In genomic region chr16:90810716-90811256, GRCm38 (mm10) we compare ENCODE assay signal across 8 mouse cellular contexts. TPM values are rescaled to one million over a fixed set of nuclear protein-coding genes. Genes with fewer than 3 reads are reported as not detected.
DNase-seq lines count a peak whose midpoint lies in the region; ATAC-seq and TF ChIP-seq lines count a peak whose summit lies in the region.

No protein-coding gene starts in this region.

- no peak overlapping the region for H3K9ac ChIP-seq in liver, adult 2 months (ENCODE audit: low read depth, low read length)
- H3K9ac ChIP-seq in embryonic facial prominence, embryonic 13.5 days = peak overlapping the region; percentile 72
- peak overlapping the region; percentile 53 for H3K9ac ChIP-seq in hindbrain, postnatal 0 days (replicated peaks; ENCODE audit: low read length)
- H3K9ac ChIP-seq in midbrain, postnatal 0 days (replicated peaks; ENCODE audit: low read length, poor library complexity, severe bottlenecking) = peak overlapping the region; percentile 48

- H3K9me3 ChIP-seq in embryonic facial prominence, embryonic 13.5 days = no peaks in the 10 kb centered on the region
- H3K9me3 ChIP-seq in hindbrain, postnatal 0 days (ENCODE audit: low read length) = no peaks in the 10 kb centered on the region
- no peaks in the 10 kb centered on the region for H3K9me3 ChIP-seq in midbrain, postnatal 0 days (ENCODE audit: low read length)

- H3K36me3 ChIP-seq in liver, adult 2 months (ENCODE audit: control insufficient read depth, insufficient read depth, low read length) = no peaks in the 10 kb centered on the region
- H3K36me3 ChIP-seq in embryonic facial prominence, embryonic 13.5 days = no peaks in the 10 kb centered on the region
- no peaks in the 10 kb centered on the region for H3K36me3 ChIP-seq in hindbrain, postnatal 0 days (ENCODE audit: insufficient read depth, low read length)
- H3K36me3 ChIP-seq in midbrain, postnatal 0 days (ENCODE audit: insufficient read depth, low read length) = peaks cover 2% of the 10 kb centered on the region; the same call in 1 of the 2 replicates

- TF ChIP-seq POLR2A in liver, adult 2 months (IDR thresholded peaks at IDR 0.05; ENCODE audit: extremely low read depth, insufficient read depth, low read length) = no peak

- H3K79me2 ChIP-seq in liver, adult 2 months (ENCODE audit: control insufficient read depth, insufficient read depth, low read length) = no peaks in the 10 kb centered on the region

- intact Hi-C loops in gastrocnemius, postnatal 14 days (cut with DNase I; ENCODE audit: low total_unique reads) = no loop called here

- 58% methylated on average over 11 of the region's 11 CpGs for WGBS in liver, adult 2 months
- WGBS in embryonic facial prominence, embryonic 13.5 days = 45% methylated on average over 11 of the region's 11 CpGs
- WGBS in hindbrain, postnatal 0 days = 44% methylated on average over 11 of the region's 11 CpGs
- WGBS in midbrain, postnatal 0 days = 31% methylated on average over 11 of the region's 11 CpGs

- H3K4me2 ChIP-seq in embryonic facial prominence, embryonic 13.5 days = peak overlapping the region; percentile 71
- peak overlapping the region; percentile 87 for H3K4me2 ChIP-seq in hindbrain, postnatal 0 days (ENCODE audit: low read depth, low read length)
- H3K4me2 ChIP-seq in midbrain, postnatal 0 days (ENCODE audit: low read depth, low read length, poor library complexity, severe bottlenecking) = peak overlapping the region; percentile 85

- ATAC-seq in embryonic facial prominence, embryonic 13.5 days (ENCODE audit: insufficient number of reproducible peaks, insufficient read depth, low FRiP score, low TSS enrichment, low read depth) = peak; percentile 13; the same call in 1 of the 2 replicates
- ATAC-seq in hindbrain, postnatal 0 days = peak; percentile 33; the same call in 1 of the 2 replicates
- ATAC-seq in midbrain, postnatal 0 days (ENCODE audit: low FRiP score) = 0 out of 2 replicates have a peak, but pooled peaks have one; percentile 11

- no peaks in the 10 kb centered on the region for H3K27me3 ChIP-seq in liver, adult 2 months (ENCODE audit: control insufficient read depth, insufficient read depth, low read length)
- no peaks in the 10 kb centered on the region for H3K27me3 ChIP-seq in embryonic facial prominence, embryonic 13.5 days
- no peaks in the 10 kb centered on the region for H3K27me3 ChIP-seq in hindbrain, postnatal 0 days (ENCODE audit: insufficient read depth, low read length)
- no peaks in the 10 kb centered on the region for H3K27me3 ChIP-seq in midbrain, postnatal 0 days (ENCODE audit: insufficient read depth, low read length)

- no peak for TF ChIP-seq CTCF in liver, adult 2 months (IDR thresholded peaks at IDR 0.05; ENCODE audit: low read depth, low read length)
- no peak for TF ChIP-seq CTCF in hindbrain, postnatal 0 days (IDR thresholded peaks at IDR 0.05; ENCODE audit: low read depth)
- no peak for TF ChIP-seq CTCF in midbrain, postnatal 0 days (IDR thresholded peaks at IDR 0.05)

- DNase-seq in liver, adult 2 months (ENCODE audit: extremely low read depth, low read depth, low spot score) = no peak
- DNase-seq in liver = no peak
- DNase-seq in hindbrain, postnatal 0 days (ENCODE audit: low spot score) = no peak
- no peak for DNase-seq in midbrain, postnatal 0 days (ENCODE audit: low spot score)
- no peak for DNase-seq in gastrocnemius, postnatal 14 days
- no peak for DNase-seq in right cerebral cortex, postnatal 10 days (ENCODE audit: low spot score in 2 of 2)
- no peak for DNase-seq in layer of hippocampus, adult 18-20 months (ENCODE audit: low spot score in 2 of 2)

- peaks cover 1% of the 10 kb centered on the region; the same call in 1 of the 2 replicates for H3K4me1 ChIP-seq in liver, adult 2 months (ENCODE audit: control insufficient read depth, insufficient read depth, low read length)
- H3K4me1 ChIP-seq in embryonic facial prominence, embryonic 13.5 days = peaks cover 17% of the 10 kb centered on the region
- H3K4me1 ChIP-seq in hindbrain, postnatal 0 days (ENCODE audit: insufficient read depth, low read length) = 0 out of 2 replicates have a peak, but pooled peaks cover 4% of the 10 kb centered on the region
- peaks cover 2% of the 10 kb centered on the region; the same call in 1 of the 2 replicates for H3K4me1 ChIP-seq in midbrain, postnatal 0 days (ENCODE audit: insufficient read depth, low read length)

- peak overlapping the region; percentile 6; the same call in 1 of the 2 replicates for H3K4me3 ChIP-seq in liver, adult 2 months (ENCODE audit: insufficient read depth, low read depth, low read length)
- peak overlapping the region; percentile 72 for H3K4me3 ChIP-seq in embryonic facial prominence, embryonic 13.5 days
- H3K4me3 ChIP-seq in hindbrain, postnatal 0 days (ENCODE audit: low read length) = peak overlapping the region; percentile 82
- H3K4me3 ChIP-seq in midbrain, postnatal 0 days (ENCODE audit: low read depth, low read length) = peak overlapping the region; percentile 73

- H3K27ac ChIP-seq in liver, adult 2 months (replicated peaks; ENCODE audit: insufficient read depth, low read depth, low read length) = no peak overlapping the region
- peak overlapping the region; percentile 35 for H3K27ac ChIP-seq in embryonic facial prominence, embryonic 13.5 days
- H3K27ac ChIP-seq in hindbrain, postnatal 0 days = peak overlapping the region; percentile 66
- H3K27ac ChIP-seq in midbrain, postnatal 0 days (ENCODE audit: low read depth, low read length) = peak overlapping the region; percentile 40

RNA-seq across cellular contexts. Expression of gene Urb1, which starts 0.6 kb away (rescaled TPM):
- total RNA-seq in liver, adult 2 months (2014; rRNA removed) = 2.7 and 3.0 TPM in 2 replicates
- polyA plus RNA-seq in liver, adult 2 months (2012; rRNA removed) = 1.5 and 1.9 TPM in 2 replicates
- 10.4 and 12.7 TPM in 2 replicates for polyA plus RNA-seq in embryonic facial prominence, embryonic 13.5 days (2015; fragmentation: Nextera tagmentation; extraction: Ambion mirVana)
- total RNA-seq in hindbrain, postnatal 0 days (2014; rRNA removed) = 14.5 and 17.6 TPM in 2 replicates
- 4.0 and 4.5 TPM in 2 replicates for polyA plus RNA-seq in hindbrain, postnatal 0 days (2015; fragmentation: Nextera tagmentation; extraction: Ambion mirVana)
- 16.3 and 17.5 TPM in 2 replicates for total RNA-seq in midbrain, postnatal 0 days (2014; rRNA removed)
- polyA plus RNA-seq in midbrain, postnatal 0 days (2015; fragmentation: Nextera tagmentation; extraction: Ambion mirVana) = 4.4 and 5.1 TPM in 2 replicates
- total RNA-seq in gastrocnemius, postnatal 14 days (2021) = 1 to 10 TPM; 5.1 to 5.7 TPM
- total RNA-seq in layer of hippocampus, adult 18-20 months (2021) = 10 to 100 TPM; 14.7 to 14.9 TPM

RNA-seq across cellular contexts. Expression of gene Eva1c, which starts 15.7 kb away (rescaled TPM):
- total RNA-seq in liver, adult 2 months (2014; rRNA removed) = 0.37 and 0.47 TPM in 2 replicates
- polyA plus RNA-seq in liver, adult 2 months (2012; rRNA removed) = 0.11 and 0.38 TPM in 2 replicates
- 2.3 and 3.3 TPM in 2 replicates for polyA plus RNA-seq in embryonic facial prominence, embryonic 13.5 days (2015; fragmentation: Nextera tagmentation; extraction: Ambion mirVana)
- total RNA-seq in hindbrain, postnatal 0 days (2014; rRNA removed) = 2.3 and 9.4 TPM in 2 replicates
- polyA plus RNA-seq in hindbrain, postnatal 0 days (2015; fragmentation: Nextera tagmentation; extraction: Ambion mirVana) = 3.9 and 4.0 TPM in 2 replicates
- 4.3 and 5.1 TPM in 2 replicates for total RNA-seq in midbrain, postnatal 0 days (2014; rRNA removed)
- polyA plus RNA-seq in midbrain, postnatal 0 days (2015; fragmentation: Nextera tagmentation; extraction: Ambion mirVana) = 3.3 and 3.5 TPM in 2 replicates
- total RNA-seq in gastrocnemius, postnatal 14 days (2021) = under 1 TPM; 0.27 to 0.43 TPM
- total RNA-seq in layer of hippocampus, adult 18-20 months (2021) = 1 to 10 TPM; 2.8 to 3.0 TPM

Comparison
In these comparisons a context has a peak if more than half of its experiments do, and no peak if none do; other contexts are left out.
1. H3K4me3 ChIP-seq: peak in every context shown above with its lines; median percentile 82 in hindbrain, postnatal 0 days; 73 in midbrain, postnatal 0 days; 72 in embryonic facial prominence, embryonic 13.5 days; 6 in liver, adult 2 months.